Mouse (Mus musculus): ENCODE measurements at regions not wholly inside any gene's neighbourhood (a gene's known extent, or its start where the extent isn't known, plus 50 kb on each side); places are given as distances from the start of the nearest gene placed in this dataset.

GRCm38 (mm10) chr3:115789063-115789462, 74.2 kb upstream of the S1pr1 start:
- no peaks in the 10 kb centered on the region for H3K27me3 ChIP-seq (ENCODE audit: control insufficient read depth, insufficient read depth, low read length)
- no peak overlapping the region for H3K9ac ChIP-seq (replicated peaks; ENCODE audit: low read depth, low read length)
- 0 out of 2 replicates have a peak overlapping the region, but pooled peaks have one; percentile 3 for H3K27ac ChIP-seq (ENCODE audit: low read depth)
- no peak for DNase-seq (ENCODE audit: low spot score)
- TF ChIP-seq EP300 (IDR thresholded peaks at IDR 0.05; ENCODE audit: low read depth): no peak
- TF ChIP-seq CTCF (IDR thresholded peaks at IDR 0.05; ENCODE audit: low read depth): no peak
- H3K36me3 ChIP-seq (replicated peaks; ENCODE audit: control insufficient read depth, insufficient read depth, low read length): no peaks in the 10 kb centered on the region
- no peak for ATAC-seq (ENCODE audit: insufficient read depth, low read depth)
- H3K4me1 ChIP-seq (ENCODE audit: control insufficient read depth, insufficient read depth): peaks cover 4% of the 10 kb centered on the region; the same call in 1 of the 2 replicates
- H3K4me3 ChIP-seq (ENCODE audit: low read depth, low read length): no peak overlapping the region
- no peak overlapping the region for H3K4me2 ChIP-seq (ENCODE audit: low read depth, low read length)
- WGBS: 54% methylated on average over 6 of the region's 6 CpGs
- no peaks in the 10 kb centered on the region for H3K9me3 ChIP-seq (replicated peaks; ENCODE audit: control insufficient read depth, low read length)

GRCm38 (mm10) chr3:115792606-115793005, 77.7 kb upstream of the S1pr1 start:
- ATAC-seq (ENCODE audit: insufficient read depth, low read depth) (no peak), DNase-seq (ENCODE audit: low spot score) (no peak)
- Histone ChIP-seq H3K9ac (replicated peaks; ENCODE audit: low read depth, low read length) (no peak overlapping the region), H3K9me3 (replicated peaks; ENCODE audit: control insufficient read depth, low read length) (no peaks in the 10 kb centered on the region), H3K27ac (ENCODE audit: low read depth) (no peak overlapping the region), H3K4me3 (ENCODE audit: low read depth, low read length) (no peak overlapping the region), H3K4me2 (ENCODE audit: low read depth, low read length) (no peak overlapping the region), H3K4me1 (ENCODE audit: control insufficient read depth, insufficient read depth) (peaks cover 4% of the 10 kb centered on the region; the same call in 1 of the 2 replicates), H3K27me3 (ENCODE audit: control insufficient read depth, insufficient read depth, low read length) (no peaks in the 10 kb centered on the region), H3K36me3 (replicated peaks; ENCODE audit: control insufficient read depth, insufficient read depth, low read length) (no peaks in the 10 kb centered on the region)
- TF ChIP-seq EP300 (IDR thresholded peaks at IDR 0.05; ENCODE audit: low read depth): no peak
- no peak for TF ChIP-seq CTCF (IDR thresholded peaks at IDR 0.05; ENCODE audit: low read depth)
- WGBS: 19% methylated on average over 4 of the region's 4 CpGs

GRCm38 (mm10) chr3:115793344-115794059, 78.6 kb upstream of the S1pr1 start:
- Histone ChIP-seq H3K4me2 (ENCODE audit: low read depth, low read length) (peak overlapping the region; percentile 54), H3K27me3 (ENCODE audit: control insufficient read depth, insufficient read depth, low read length) (no peaks in the 10 kb centered on the region), H3K9me3 (replicated peaks; ENCODE audit: control insufficient read depth, low read length) (no peaks in the 10 kb centered on the region), H3K27ac (ENCODE audit: low read depth) (peak overlapping the region; percentile 70), H3K4me3 (ENCODE audit: low read depth, low read length) (peak overlapping the region; percentile 18; the same call in 1 of the 2 replicates), H3K4me1 (ENCODE audit: control insufficient read depth, insufficient read depth) (peaks cover 4% of the 10 kb centered on the region; the same call in 1 of the 2 replicates), H3K36me3 (replicated peaks; ENCODE audit: control insufficient read depth, insufficient read depth, low read length) (no peaks in the 10 kb centered on the region), H3K9ac (replicated peaks; ENCODE audit: low read depth, low read length) (peak overlapping the region; percentile 35)
- 6% methylated on average over 12 of the region's 12 CpGs for WGBS
- peak; percentile 59 for TF ChIP-seq CTCF (IDR thresholded peaks at IDR 0.05; ENCODE audit: low read depth)
- TF ChIP-seq EP300 (IDR thresholded peaks at IDR 0.05; ENCODE audit: low read depth): no peak
- DNase-seq (ENCODE audit: low spot score): peak; percentile 83
- ATAC-seq (ENCODE audit: insufficient read depth, low read depth): peak; percentile 92

GRCm38 (mm10) chr3:115799326-115799725, 84.5 kb upstream of the S1pr1 start:
- no peak overlapping the region for H3K27ac ChIP-seq (ENCODE audit: low read depth)
- no peak overlapping the region for H3K4me2 ChIP-seq (ENCODE audit: low read depth, low read length)
- ATAC-seq (ENCODE audit: insufficient read depth, low read depth) (no peak), DNase-seq (ENCODE audit: low spot score) (no peak)
- H3K27me3 ChIP-seq (ENCODE audit: control insufficient read depth, insufficient read depth, low read length): no peaks in the 10 kb centered on the region
- H3K4me3 ChIP-seq (ENCODE audit: low read depth, low read length): no peak overlapping the region
- TF ChIP-seq CTCF (IDR thresholded peaks at IDR 0.05; ENCODE audit: low read depth) (no peak), EP300 (IDR thresholded peaks at IDR 0.05; ENCODE audit: low read depth) (no peak)
- H3K9ac ChIP-seq (replicated peaks; ENCODE audit: low read depth, low read length): no peak overlapping the region
- no peaks in the 10 kb centered on the region for H3K36me3 ChIP-seq (replicated peaks; ENCODE audit: control insufficient read depth, insufficient read depth, low read length)
- 81% methylated on average over 10 of the region's 10 CpGs for WGBS
- 0 out of 2 replicates have a peak, but pooled peaks cover 4% of the 10 kb centered on the region for H3K4me1 ChIP-seq (ENCODE audit: control insufficient read depth, insufficient read depth)
- no peaks in the 10 kb centered on the region for H3K9me3 ChIP-seq (replicated peaks; ENCODE audit: control insufficient read depth, low read length)

- no peak for TF ChIP-seq EP300 (IDR thresholded peaks at IDR 0.05; ENCODE audit: low read depth)
- no peak for TF ChIP-seq CTCF (IDR thresholded peaks at IDR 0.05; ENCODE audit: low read depth)
- no peak overlapping the region for H3K27ac ChIP-seq (ENCODE audit: low read depth)
- H3K36me3 ChIP-seq (replicated peaks; ENCODE audit: control insufficient read depth, insufficient read depth, low read length): no peaks in the 10 kb centered on the region
- no peak overlapping the region for H3K4me3 ChIP-seq (ENCODE audit: low read depth, low read length)
- no peak overlapping the region for H3K4me2 ChIP-seq (ENCODE audit: low read depth, low read length)
- DNase-seq (ENCODE audit: low spot score) (no peak), ATAC-seq (ENCODE audit: insufficient read depth, low read depth) (no peak)
- no peak overlapping the region for H3K9ac ChIP-seq (replicated peaks; ENCODE audit: low read depth, low read length)
- 0 out of 2 replicates have a peak, but pooled peaks cover 4% of the 10 kb centered on the region for H3K4me1 ChIP-seq (ENCODE audit: control insufficient read depth, insufficient read depth)
- H3K27me3 ChIP-seq (ENCODE audit: control insufficient read depth, insufficient read depth, low read length): no peaks in the 10 kb centered on the region
- H3K9me3 ChIP-seq (replicated peaks; ENCODE audit: control insufficient read depth, low read length): no peaks in the 10 kb centered on the region
- 60% methylated on average over 2 of the region's 2 CpGs for WGBS
Measured at GRCm38 (mm10) chr3:115799981-115800380, 85.1 kb upstream of the S1pr1 start.

All from heart, postnatal 0 days (tissue).